Mouse (Mus musculus) urinary bladder, postnatal 0 days (tissue): Measurements from ENCODE around the gene Ube2d1. TPM values are rescaled to one million over a fixed set of nuclear protein-coding genes. Genes with fewer than 3 reads are reported as not detected.

ENCODE experiments used
- polyA plus RNA-seq: library from polyadenylated mRNA; unstranded; fragments of >200 nt; fragmentation: Nextera tagmentation; extraction: Ambion mirVana; gene quantifications from 2 replicates; pipeline ENCODE4 v1.2.1, GENCODE M21; 2015

Gene Ube2d1
- polyA plus RNA-seq, result 36.6 and 46.8 TPM in 2 replicates

DNA sequence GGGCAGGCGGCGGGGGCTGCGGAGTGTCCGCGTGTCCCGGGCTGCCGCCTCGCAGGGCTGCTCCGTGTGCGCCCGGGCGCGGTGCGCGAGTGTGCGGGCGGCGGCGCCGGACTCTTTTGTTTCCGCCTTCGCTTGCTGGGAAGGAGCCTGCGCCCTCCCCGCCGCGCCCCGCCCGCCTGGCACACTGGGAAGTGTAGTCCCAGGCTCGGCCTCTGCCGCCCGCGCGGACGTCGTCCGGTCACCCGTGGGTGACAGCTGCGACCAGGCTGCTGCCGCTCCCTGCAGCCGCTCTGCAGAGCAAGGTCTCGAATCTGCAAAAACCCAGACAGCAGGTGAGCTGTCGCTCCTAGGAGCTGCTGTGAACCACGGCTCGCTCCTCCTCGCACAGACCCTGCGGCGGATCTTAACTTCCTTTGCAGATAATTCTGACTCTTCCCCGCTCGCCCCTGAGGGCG, at the start of gene Ube2d1:
Gene Ube2d1 (minus strand): TSS at position 137 of the 455 bp plus-strand sequence.

DNA sequence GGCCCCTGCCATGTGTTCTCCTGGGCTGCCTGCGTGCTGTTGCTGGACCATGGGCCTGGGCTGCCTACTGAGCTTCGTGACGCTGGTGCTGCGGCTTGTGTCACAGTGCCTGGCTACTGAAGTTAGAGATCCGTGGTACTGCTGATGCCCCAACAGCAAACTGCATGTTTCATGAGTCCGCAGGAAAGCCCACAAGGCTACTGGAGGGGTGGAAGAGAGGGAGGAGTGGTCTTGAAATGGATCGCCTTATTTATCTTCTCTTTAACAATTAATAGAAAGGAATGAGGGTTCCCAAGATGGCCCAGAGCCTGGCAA, 46.9 kb downstream of the Ube2d1 start, which contains the start of gene Tfam:
Gene Tfam (minus strand): TSS at position 41 of the 315 bp plus-strand sequence.

Other genes starting within 250 kb of the Ube2d1 start
- 23.5 and 28.4 TPM in 2 replicates for gene Bicc1, start 125.6 kb downstream of the Ube2d1 start, polyA plus RNA-seq
- 29.0 and 30.0 TPM in 2 replicates for gene Tfam, start 47.0 kb downstream of the Ube2d1 start, polyA plus RNA-seq
- gene Cisd1, start 59.7 kb upstream of the Ube2d1 start, polyA plus RNA-seq, result 127 and 132 TPM in 2 replicates
- 5.1 and 5.9 TPM in 2 replicates for gene Ipmk, start 62.5 kb upstream of the Ube2d1 start, polyA plus RNA-seq